Mouse (Mus musculus): ENCODE results near the gene Megf8.

- TF ChIP-seq POLR2A (IDR thresholded peaks at IDR 0.05; ENCODE audit: insufficient read length, low read depth) (no peak), USF1 (IDR thresholded peaks at IDR 0.05; ENCODE audit: low read depth) (no peak), TCF12 (IDR thresholded peaks at IDR 0.05; ENCODE audit: insufficient read depth, poor library complexity, severe bottlenecking) (no peak)
Measured at GRCm38 (mm10) chr7:25406468-25406867, 89.5 kb downstream of the Megf8 start.
